Mouse (Mus musculus) heart, embryonic 11.5 days (tissue): ENCODE measurements around the gene Yipf7. TPM values are rescaled to one million over a fixed set of nuclear protein-coding genes. Genes with fewer than 3 reads are reported as not detected.

ENCODE experiments used
- ATAC-seq: fragments of 200-750 bp; cut with Nextera tagmentation; replicated peaks from 2 replicates; pipeline ENCODE4 v1.8.0; 2017; ENCODE audit warnings: moderate library complexity; ENCODE audit not compliant: insufficient number of reproducible peaks, low FRiP score, low TSS enrichment
- H3K27ac ChIP-seq: fragments of 300-500 bp; sonication (generic); 2 replicates; pipeline ENCODE4 v1.5.1; 2014; ENCODE audit warnings: mild to moderate bottlenecking, low read depth, low read length
- H3K27me3 ChIP-seq: fragments of 300-500 bp; sonication (generic); 2 replicates; pipeline ENCODE4 v1.6.1; 2014; ENCODE audit warnings: mild to moderate bottlenecking, low read length, mixed read lengths; ENCODE audit not compliant: control insufficient read depth, insufficient read depth
- H3K36me3 ChIP-seq: fragments of 300-500 bp; sonication (generic); 2 replicates; pipeline ENCODE4 v1.6.1; 2014; ENCODE audit warnings: mild to moderate bottlenecking, low read length, moderate library complexity, mixed read lengths; ENCODE audit not compliant: control insufficient read depth, insufficient read depth
- H3K4me1 ChIP-seq: fragments of 300-500 bp; sonication (generic); 2 replicates; pipeline ENCODE4 v1.6.1; 2014; ENCODE audit warnings: low read length; ENCODE audit not compliant: control insufficient read depth, insufficient read depth
- H3K4me2 ChIP-seq: fragments of 300-500 bp; sonication (generic); 2 replicates; pipeline ENCODE4 v1.6.1; 2014; ENCODE audit warnings: mild to moderate bottlenecking, moderate library complexity
- H3K4me3 ChIP-seq: fragments of 300-500 bp; sonication (generic); 2 replicates; pipeline ENCODE4 v1.5.1; 2014; ENCODE audit warnings: low read depth, low read length
- H3K9ac ChIP-seq: fragments of 300-500 bp; sonication (generic); 2 replicates; pipeline ENCODE4 v1.6.1; 2014; ENCODE audit warnings: mild to moderate bottlenecking, low read depth, low read length, moderate library complexity
- H3K9me3 ChIP-seq: fragments of 300-500 bp; sonication (generic); replicated peaks from 2 replicates; pipeline ENCODE4 v1.6.1; 2016; ENCODE audit warnings: low read length; ENCODE audit not compliant: control insufficient read depth
- WGBS: fragments of 180-500 bp; shearing (Covaris S2); extraction: QIAGEN DNeasy Blood & Tissue Kit; methylation state at CpG from one replicate; pipeline ENCODE4 v1.1.7; 2014; ENCODE audit not compliant: insufficient replicate concordance; 5-methylcytosine and 5-hydroxymethylcytosine counted together
- polyA plus RNA-seq: library from polyadenylated mRNA; unstranded; fragments of >200 nt; fragmentation: Nextera tagmentation; extraction: Ambion mirVana; gene quantifications from 2 replicates; pipeline ENCODE4 v1.2.1, GENCODE M21; 2014

The Yipf7 gene
- polyA plus RNA-seq, 1 experiment from 2014 or later = 2.9 TPM

DNA sequence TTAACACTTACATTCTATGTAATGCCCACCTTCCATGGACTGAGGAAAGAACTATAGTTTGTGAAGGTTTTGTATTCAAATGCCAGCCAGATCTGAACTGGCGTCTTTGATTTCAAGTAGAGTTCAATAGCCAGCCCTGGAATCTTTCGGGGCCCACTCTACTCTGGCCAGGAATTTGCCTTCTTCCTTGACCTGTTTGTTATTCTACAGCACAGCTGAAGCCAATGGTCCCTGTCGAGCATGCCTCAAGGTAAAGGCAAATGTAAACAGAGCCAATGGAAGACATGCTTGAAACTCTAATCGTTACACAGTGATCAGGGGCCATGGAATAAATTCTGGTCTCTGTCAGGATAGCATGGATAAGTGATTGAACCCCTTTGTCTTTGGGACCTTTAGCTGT is 30.2 kb downstream of the Yipf7 start:
- Histone ChIP-seq H3K27me3 (no peaks in the 10 kb centered on the region), H3K9ac (no peak overlapping the region), H3K4me2 (no peak overlapping the region), H3K27ac (no peak overlapping the region), H3K4me3 (no peak overlapping the region), H3K36me3 (no peaks in the 10 kb centered on the region), H3K4me1 (no peaks in the 10 kb centered on the region), H3K9me3 (no peaks in the 10 kb centered on the region)
- 66% methylated on average over 4 of the region's 4 CpGs for WGBS
- ATAC-seq = no peak

DNA sequence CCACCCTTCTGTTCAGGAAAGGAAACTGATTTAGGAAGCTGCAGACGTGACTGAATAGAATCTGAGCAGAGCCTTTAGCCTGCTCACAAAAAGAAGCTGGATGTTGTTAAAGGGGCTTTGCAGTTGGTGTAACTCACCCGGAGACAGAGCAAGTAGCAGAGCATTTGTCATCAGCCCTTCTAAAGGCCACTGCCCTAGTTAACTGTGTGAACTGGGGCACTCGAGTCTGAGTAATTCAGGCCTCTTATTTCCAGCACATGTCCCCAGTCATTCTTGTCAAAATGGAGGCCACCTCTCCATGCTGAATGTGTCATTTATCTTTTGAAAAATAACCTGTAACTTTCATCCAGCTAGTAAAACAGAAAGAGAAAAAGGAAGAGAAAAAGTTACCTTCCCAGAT is 30.8 kb downstream of the Yipf7 start:
- no peak overlapping the region for H3K4me2 ChIP-seq
- ATAC-seq = no peak
- H3K36me3 ChIP-seq = no peaks in the 10 kb centered on the region
- no peak overlapping the region for H3K4me3 ChIP-seq
- no peaks in the 10 kb centered on the region for H3K27me3 ChIP-seq
- no peak overlapping the region for H3K27ac ChIP-seq
- WGBS = 63% methylated on average over 3 of the region's 3 CpGs
- H3K9me3 ChIP-seq = no peaks in the 10 kb centered on the region
- H3K4me1 ChIP-seq = no peaks in the 10 kb centered on the region
- no peak overlapping the region for H3K9ac ChIP-seq

DNA sequence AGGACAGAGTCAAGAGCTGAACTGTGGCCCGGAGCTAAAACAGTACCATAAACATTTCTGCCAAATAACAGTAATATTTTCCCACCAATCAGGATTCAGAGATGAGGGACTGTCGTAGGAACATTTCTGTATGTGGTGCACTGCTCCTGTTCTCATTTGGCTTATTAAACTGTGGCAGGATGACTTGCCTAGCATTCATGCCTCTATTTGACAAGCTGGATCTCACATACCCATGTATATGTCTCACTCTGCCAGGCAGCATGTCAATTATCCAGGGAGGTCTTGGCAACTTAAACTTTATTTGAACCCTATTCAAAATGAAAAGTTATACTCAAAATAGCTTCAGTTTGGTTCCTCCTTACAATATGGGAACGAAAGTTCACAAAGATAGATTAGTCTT is 35.4 kb downstream of the Yipf7 start:
- Histone ChIP-seq H3K4me1 (no peaks in the 10 kb centered on the region), H3K9me3 (no peaks in the 10 kb centered on the region), H3K9ac (no peak overlapping the region), H3K27me3 (no peaks in the 10 kb centered on the region), H3K4me3 (no peak overlapping the region), H3K36me3 (no peaks in the 10 kb centered on the region), H3K4me2 (no peak overlapping the region), H3K27ac (no peak overlapping the region)
- ATAC-seq = no peak
- 72% methylated on average over 3 of the region's 3 CpGs for WGBS

DNA sequence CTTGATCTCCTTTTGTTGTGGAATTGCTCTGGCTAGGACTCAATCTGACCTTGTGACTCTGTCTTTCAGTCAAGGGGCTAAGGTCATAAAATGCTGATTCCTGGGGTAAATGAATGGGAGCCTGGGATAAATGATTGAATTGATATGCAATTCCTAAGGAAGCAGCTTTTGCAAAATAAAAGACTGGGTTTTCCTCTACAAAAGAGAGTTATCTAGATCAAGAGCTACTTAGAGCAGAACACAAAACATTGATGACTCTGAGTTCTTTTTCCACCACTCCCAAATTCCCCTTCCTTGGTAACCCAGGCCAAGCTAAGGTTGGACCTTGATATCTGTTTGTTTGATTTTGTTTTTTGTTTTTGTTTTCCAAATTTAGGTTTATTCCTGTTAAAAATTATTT is 53.4 kb downstream of the Yipf7 start:
- Histone ChIP-seq H3K36me3 (no peaks in the 10 kb centered on the region), H3K9ac (no peak overlapping the region), H3K4me1 (no peaks in the 10 kb centered on the region), H3K9me3 (no peaks in the 10 kb centered on the region), H3K27me3 (no peaks in the 10 kb centered on the region), H3K4me3 (no peak overlapping the region), H3K27ac (no peak overlapping the region), H3K4me2 (no peak overlapping the region)
- ATAC-seq = no peak

DNA sequence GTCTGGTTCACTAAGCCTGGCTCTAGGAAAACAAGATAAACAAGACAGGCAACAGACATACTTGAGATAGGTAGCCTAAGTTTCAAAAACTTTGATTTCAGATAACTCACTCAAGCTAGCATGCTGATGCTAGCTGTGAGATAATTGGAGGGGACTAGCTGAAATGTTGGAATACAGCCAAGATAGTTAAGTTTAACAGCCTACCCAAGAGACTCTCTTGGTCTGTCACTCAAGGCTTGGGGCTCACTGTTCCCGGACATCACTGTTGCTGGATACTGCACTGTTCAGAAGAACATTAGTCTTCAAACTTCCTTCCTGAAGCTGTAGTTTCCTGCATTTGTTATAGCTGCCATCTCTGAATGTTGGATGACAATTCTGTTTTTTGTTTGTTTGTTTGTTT is 74.9 kb downstream of the Yipf7 start:
- Histone ChIP-seq H3K27me3 (no peaks in the 10 kb centered on the region), H3K4me3 (no peak overlapping the region), H3K9me3 (no peaks in the 10 kb centered on the region), H3K9ac (no peak overlapping the region), H3K36me3 (no peaks in the 10 kb centered on the region), H3K4me2 (no peak overlapping the region), H3K27ac (no peak overlapping the region), H3K4me1 (no peaks in the 10 kb centered on the region)
- WGBS = 42% methylated on average over 1 of the region's 1 CpGs
- no peak; the same call in 1 of the 2 replicates for ATAC-seq

Other genes with a start within 250 kb of the Yipf7 start
- 0.80 and 0.82 TPM in 2 replicates for gene Kctd8, start 201.0 kb downstream of the Yipf7 start, polyA plus RNA-seq
- 31.3 and 32.7 TPM in 2 replicates for gene Guf1, start 14.3 kb upstream of the Yipf7 start, polyA plus RNA-seq
- gene Gnpda2, start 49.7 kb upstream of the Yipf7 start, polyA plus RNA-seq = 25.4 and 27.1 TPM in 2 replicates